Mouse (Mus musculus): ENCODE data around the gene Slc6a16.

Slc6a16 gene

GRCm38 (mm10) chr7:45309455-45309854 lies 68.6 kb downstream of the Slc6a16 start:
- DNase-seq (ENCODE audit: low read depth in 2 of 2, low spot score in 2 of 2): peak; percentile 32 to 65

- no peak for DNase-seq (ENCODE audit: low read depth in 2 of 2, low spot score in 2 of 2)
Measured at GRCm38 (mm10) chr7:45312023-45312422, 71.1 kb downstream of the Slc6a16 start.

GRCm38 (mm10) chr7:45312686-45313453 lies 72.0 kb downstream of the Slc6a16 start:
- no peak for DNase-seq (ENCODE audit: low read depth in 2 of 2, low spot score in 2 of 2)

- DNase-seq (ENCODE audit: low read depth in 2 of 2, low spot score in 2 of 2): no peak
Measured at GRCm38 (mm10) chr7:45313495-45313894, 72.6 kb downstream of the Slc6a16 start.

- DNase-seq (ENCODE audit: low read depth in 2 of 2, low spot score in 2 of 2): no peak
Measured at GRCm38 (mm10) chr7:45315182-45315701, 74.4 kb downstream of the Slc6a16 start.

- DNase-seq (ENCODE audit: low read depth in 2 of 2, low spot score in 2 of 2): no peak
Measured at GRCm38 (mm10) chr7:45316536-45316935, 75.7 kb downstream of the Slc6a16 start.

GRCm38 (mm10) chr7:45322245-45322644 lies 81.4 kb downstream of the Slc6a16 start:
- no peak for DNase-seq (ENCODE audit: low read depth in 2 of 2, low spot score in 2 of 2)
